Mouse (Mus musculus): ENCODE data around the gene Adgrl3.

DNA sequence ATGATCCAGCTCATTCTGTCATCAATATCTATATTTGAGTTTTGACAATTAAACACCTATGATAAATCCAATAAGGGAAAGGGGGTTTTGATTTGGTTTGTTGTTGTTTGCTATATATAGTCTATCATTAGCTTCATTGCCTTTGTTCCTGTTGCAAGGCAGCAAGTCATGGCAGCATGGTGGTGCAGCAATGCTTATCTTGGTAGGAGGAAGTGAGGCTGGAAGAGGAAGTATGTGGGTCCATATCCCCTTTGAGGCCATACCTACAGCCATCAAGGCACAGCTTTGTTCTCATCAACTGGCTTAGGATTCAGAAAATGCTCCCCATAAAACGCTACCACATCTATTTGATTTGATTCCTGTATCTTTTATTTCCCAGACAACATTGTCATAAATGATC lies 58.1 kb downstream of the Adgrl3 start:
- TF ChIP-seq CTCF (IDR thresholded peaks at IDR 0.05; ENCODE audit: extremely low read depth, insufficient read length, insufficient replicate concordance, low read depth, low read length) (no peak), POLR2A (IDR thresholded peaks at IDR 0.05; ENCODE audit: low read depth, low read length) (no peak)

Measured in small intestine, adult 2 months (tissue).